ENCODE assay signal across 8 mouse cellular contexts in genomic region chr1:131246433-131247395, GRCm38 (mm10). TPM values are rescaled to one million over a fixed set of nuclear protein-coding genes. Genes with fewer than 3 reads are reported as not detected.
DNase-seq lines count a peak whose midpoint lies in the region; ATAC-seq lines count a peak whose summit lies in the region.

No protein-coding gene starts in this region.

- no peaks in the 10 kb centered on the region for H3K9me3 ChIP-seq in embryonic facial prominence, embryonic 13.5 days
- H3K9me3 ChIP-seq in hindbrain, embryonic 16.5 days (ENCODE audit: control insufficient read depth, low read length): no peaks in the 10 kb centered on the region
- H3K9me3 ChIP-seq in limb, embryonic 12.5 days: no peaks in the 10 kb centered on the region
- no peaks in the 10 kb centered on the region for H3K9me3 ChIP-seq in midbrain, embryonic 16.5 days (replicated peaks; ENCODE audit: control insufficient read depth, low read length, poor library complexity, severe bottlenecking)

- peak overlapping the region; percentile 95 for H3K4me2 ChIP-seq in embryonic facial prominence, embryonic 13.5 days
- peak overlapping the region; percentile 14; the same call in 1 of the 2 replicates for H3K4me2 ChIP-seq in hindbrain, embryonic 16.5 days (ENCODE audit: low read length)
- H3K4me2 ChIP-seq in limb, embryonic 12.5 days: peak overlapping the region; percentile 41
- peak overlapping the region; percentile 92; the same call in 1 of the 2 replicates for H3K4me2 ChIP-seq in midbrain, embryonic 16.5 days (ENCODE audit: low read length)

- no peaks in the 10 kb centered on the region for H3K36me3 ChIP-seq in embryonic facial prominence, embryonic 13.5 days
- H3K36me3 ChIP-seq in hindbrain, embryonic 16.5 days (ENCODE audit: control insufficient read depth, insufficient read depth, low read length): no peaks in the 10 kb centered on the region
- H3K36me3 ChIP-seq in limb, embryonic 12.5 days: no peaks in the 10 kb centered on the region
- no peaks in the 10 kb centered on the region for H3K36me3 ChIP-seq in midbrain, embryonic 16.5 days (ENCODE audit: control insufficient read depth, insufficient read depth, low read length)

- 11% methylated on average over 7 of the region's 7 CpGs for WGBS in embryonic facial prominence, embryonic 13.5 days
- 15% methylated on average over 7 of the region's 7 CpGs for WGBS in hindbrain, embryonic 16.5 days
- 14% methylated on average over 7 of the region's 7 CpGs for WGBS in limb, embryonic 12.5 days
- 13% methylated on average over 7 of the region's 7 CpGs for WGBS in midbrain, embryonic 16.5 days

- H3K9ac ChIP-seq in embryonic facial prominence, embryonic 13.5 days: 0 out of 2 replicates have a peak overlapping the region, but pooled peaks have one; percentile 33
- no peak overlapping the region; the same call in 1 of the 2 replicates for H3K9ac ChIP-seq in hindbrain, embryonic 16.5 days (ENCODE audit: low read depth, low read length)
- no peak overlapping the region for H3K9ac ChIP-seq in limb, embryonic 12.5 days (replicated peaks)
- H3K9ac ChIP-seq in midbrain, embryonic 16.5 days (ENCODE audit: low read depth, low read length): no peak overlapping the region

- no peak for ATAC-seq in cerebellum, adult (ENCODE audit: insufficient number of reproducible peaks, low FRiP score, low TSS enrichment)
- no peak for ATAC-seq in embryonic facial prominence, embryonic 13.5 days (ENCODE audit: insufficient number of reproducible peaks, insufficient read depth, low FRiP score, low TSS enrichment, low read depth)
- ATAC-seq in hindbrain, embryonic 16.5 days: no peak
- ATAC-seq in limb, embryonic 12.5 days (ENCODE audit: insufficient number of reproducible peaks, insufficient read depth, low FRiP score, low TSS enrichment, low read depth): no peak
- no peak for ATAC-seq in midbrain, embryonic 16.5 days
- ATAC-seq in erythroid progenitor cell, adult 5-6 weeks (replicated peaks; ENCODE audit: low FRiP score, poor library complexity, severe bottlenecking): no peak

- no peak overlapping the region for H3K4me3 ChIP-seq in embryonic facial prominence, embryonic 13.5 days
- H3K4me3 ChIP-seq in hindbrain, embryonic 16.5 days (ENCODE audit: low read length): no peak overlapping the region
- no peak overlapping the region; the same call in 1 of the 2 replicates for H3K4me3 ChIP-seq in limb, embryonic 12.5 days (replicated peaks)
- H3K4me3 ChIP-seq in midbrain, embryonic 16.5 days (ENCODE audit: low read depth, low read length): no peak overlapping the region

- peaks cover 24% of the 10 kb centered on the region for H3K4me1 ChIP-seq in embryonic facial prominence, embryonic 13.5 days
- H3K4me1 ChIP-seq in hindbrain, embryonic 16.5 days (ENCODE audit: control insufficient read depth, insufficient read depth, low read depth, low read length): peaks cover 11% of the 10 kb centered on the region
- H3K4me1 ChIP-seq in limb, embryonic 12.5 days (replicated peaks): peaks cover 17% of the 10 kb centered on the region
- 0 out of 2 replicates have a peak, but pooled peaks cover 2% of the 10 kb centered on the region for H3K4me1 ChIP-seq in midbrain, embryonic 16.5 days (ENCODE audit: control insufficient read depth, insufficient read depth, low read length)

- H3K27me3 ChIP-seq in embryonic facial prominence, embryonic 13.5 days: peaks cover 65% of the 10 kb centered on the region
- H3K27me3 ChIP-seq in hindbrain, embryonic 16.5 days (replicated peaks; ENCODE audit: control insufficient read depth, insufficient read depth, low read length): no peaks in the 10 kb centered on the region
- peaks cover 68% of the 10 kb centered on the region for H3K27me3 ChIP-seq in limb, embryonic 12.5 days
- H3K27me3 ChIP-seq in midbrain, embryonic 16.5 days (ENCODE audit: control insufficient read depth, insufficient read depth, low read depth, low read length): peaks cover 12% of the 10 kb centered on the region; the same call in 1 of the 2 replicates

- no peak overlapping the region for H3K27ac ChIP-seq in embryonic facial prominence, embryonic 13.5 days
- H3K27ac ChIP-seq in hindbrain, embryonic 16.5 days (ENCODE audit: low read depth, low read length): no peak overlapping the region
- H3K27ac ChIP-seq in limb, embryonic 12.5 days: no peak overlapping the region
- H3K27ac ChIP-seq in midbrain, embryonic 16.5 days (ENCODE audit: low read length): no peak overlapping the region

- peak; percentile 56 for DNase-seq in cerebellum, adult 11 months
- DNase-seq in NIH3T3 (ENCODE audit: low read depth): peak; percentile 85

RNA-seq across cellular contexts. Expression of gene Rassf5, which starts 1.7 kb away (rescaled TPM):
- polyA plus RNA-seq in embryonic facial prominence, embryonic 13.5 days (2015; fragmentation: Nextera tagmentation; extraction: Ambion mirVana): 1.7 and 1.8 TPM in 2 replicates
- 5.5 and 6.7 TPM in 2 replicates for polyA plus RNA-seq in hindbrain, embryonic 16.5 days (2015; fragmentation: Nextera tagmentation; extraction: Ambion mirVana)
- polyA plus RNA-seq in limb, embryonic 12.5 days (2016; fragmentation: Nextera tagmentation; extraction: Ambion mirVana): 1.3 and 1.5 TPM in 2 replicates
- 3.4 and 4.0 TPM in 2 replicates for polyA plus RNA-seq in midbrain, embryonic 16.5 days (2015; fragmentation: Nextera tagmentation; extraction: Ambion mirVana)
- 12.6 and 14.7 TPM in 2 replicates for total RNA-seq in erythroid progenitor cell, adult 5-6 weeks (2015; ENCODE audit: low replicate concordance)
- total RNA-seq in erythroid progenitor cell, adult 5-6 weeks (2017; ENCODE audit: low replicate concordance): 5.0 and 17.8 TPM in 2 replicates

RNA-seq across cellular contexts. Expression of gene Ikbke, which starts 32.7 kb away (rescaled TPM):
- polyA plus RNA-seq in embryonic facial prominence, embryonic 13.5 days (2015; fragmentation: Nextera tagmentation; extraction: Ambion mirVana): 2.7 and 3.6 TPM in 2 replicates
- polyA plus RNA-seq in hindbrain, embryonic 16.5 days (2015; fragmentation: Nextera tagmentation; extraction: Ambion mirVana): 0.76 and 1.3 TPM in 2 replicates
- polyA plus RNA-seq in limb, embryonic 12.5 days (2016; fragmentation: Nextera tagmentation; extraction: Ambion mirVana): 2.3 and 2.8 TPM in 2 replicates
- polyA plus RNA-seq in midbrain, embryonic 16.5 days (2015; fragmentation: Nextera tagmentation; extraction: Ambion mirVana): 0.73 and 0.77 TPM in 2 replicates
- 2.5 and 18.4 TPM in 2 replicates for total RNA-seq in erythroid progenitor cell, adult 5-6 weeks (2015; ENCODE audit: low replicate concordance)
- total RNA-seq in erythroid progenitor cell, adult 5-6 weeks (2017; ENCODE audit: low replicate concordance): 4.8 and 6.7 TPM in 2 replicates

Comparison
In these comparisons a context has a peak if more than half of its experiments do, and no peak if none do; other contexts are left out.
1. H3K4me2 ChIP-seq: peak in every context shown above with its lines; median percentile 95 in embryonic facial prominence, embryonic 13.5 days; 92 in midbrain, embryonic 16.5 days; 41 in limb, embryonic 12.5 days; 14 in hindbrain, embryonic 16.5 days.